Mouse (Mus musculus) cerebellum, adult 18-20 months (tissue): Measurements from ENCODE around the gene Papln.

Experiments
- DNase-seq, 2 experiments: peaks; one replicate each; pipeline ENCODE4 v3.0.0; 2021

Papln gene

GRCm38 (mm10) chr12:83768235-83768899 is 4.9 kb downstream of the Papln start:
- DNase-seq: no peak

DNA sequence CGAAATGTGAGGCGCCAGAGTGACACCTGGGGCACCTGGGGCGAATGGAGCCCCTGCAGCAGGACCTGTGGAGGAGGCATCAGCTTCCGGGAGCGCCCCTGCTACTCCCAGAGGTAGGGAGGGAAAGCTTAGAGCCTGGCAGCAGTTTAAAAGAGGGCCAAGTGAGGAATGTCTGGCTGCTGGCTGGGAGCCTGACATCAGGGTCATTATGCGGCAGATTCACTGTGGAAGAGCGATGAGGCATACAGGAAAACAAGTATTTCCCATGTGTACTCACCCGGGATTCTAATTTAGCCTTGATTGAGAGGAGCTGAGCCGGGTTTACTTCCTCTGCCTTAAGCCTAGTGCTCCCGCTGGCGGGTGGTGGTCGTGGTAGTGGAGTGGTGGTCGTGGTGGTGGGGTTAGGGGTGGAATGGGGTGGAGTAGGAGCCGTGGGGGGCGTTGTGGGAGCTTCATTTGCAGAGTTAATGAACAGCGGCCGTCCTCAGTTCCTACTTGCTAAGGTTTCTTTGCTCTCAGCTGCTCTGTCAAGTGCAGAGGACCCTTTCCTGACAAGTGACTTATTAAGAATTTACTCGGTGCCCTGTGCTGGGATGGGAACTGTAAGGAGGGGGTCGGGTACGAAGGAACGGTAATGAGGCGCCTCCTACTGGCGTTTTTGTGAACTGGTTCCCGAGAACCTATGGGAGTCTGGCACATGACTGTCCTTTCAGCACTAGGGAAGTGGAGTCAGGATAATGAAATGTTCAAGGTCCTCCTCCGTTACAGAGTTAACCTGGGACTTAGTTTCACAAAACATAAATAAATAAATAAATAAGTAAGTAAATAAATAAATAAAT is 7.2 kb downstream of the Papln start:
- DNase-seq: peak in 1 of 2 experiments; percentile 20

- no peak for DNase-seq
Observed at GRCm38 (mm10) chr12:83775621-83776020, 12.2 kb downstream of the Papln start.

GRCm38 (mm10) chr12:83776766-83777165 is 13.3 kb downstream of the Papln start:
- DNase-seq: no peak

DNA sequence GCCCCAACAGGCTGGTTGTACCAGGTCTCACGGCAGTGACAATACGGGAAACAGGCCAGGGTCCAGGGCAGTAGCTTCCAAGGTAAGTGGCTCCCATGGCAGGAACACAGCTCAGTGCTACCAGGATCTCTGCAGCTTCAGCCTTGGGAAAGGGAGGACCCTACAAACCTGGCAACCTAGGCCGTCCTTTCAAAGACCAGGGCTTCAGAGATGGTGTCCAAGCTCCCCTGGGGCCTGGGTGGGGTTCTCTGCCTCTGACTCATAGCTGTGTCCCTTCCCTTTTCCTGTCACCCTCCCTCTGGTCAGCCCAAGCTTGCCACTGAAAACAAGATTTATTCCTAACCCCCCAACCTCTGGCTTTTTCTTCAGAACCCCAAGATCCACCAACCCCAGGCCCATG is 16.7 kb downstream of the Papln start:
- DNase-seq: no peak

- no peak for DNase-seq
Observed at GRCm38 (mm10) chr12:83781204-83781603, 17.8 kb downstream of the Papln start.

- peak; percentile 12 to 22 for DNase-seq
Observed at GRCm38 (mm10) chr12:83781640-83782278, 18.3 kb downstream of the Papln start.

GRCm38 (mm10) chr12:83782669-83783068 is 19.2 kb downstream of the Papln start:
- DNase-seq: no peak

- no peak for DNase-seq
Observed at GRCm38 (mm10) chr12:83785305-83785704, 21.9 kb downstream of the Papln start.

DNA sequence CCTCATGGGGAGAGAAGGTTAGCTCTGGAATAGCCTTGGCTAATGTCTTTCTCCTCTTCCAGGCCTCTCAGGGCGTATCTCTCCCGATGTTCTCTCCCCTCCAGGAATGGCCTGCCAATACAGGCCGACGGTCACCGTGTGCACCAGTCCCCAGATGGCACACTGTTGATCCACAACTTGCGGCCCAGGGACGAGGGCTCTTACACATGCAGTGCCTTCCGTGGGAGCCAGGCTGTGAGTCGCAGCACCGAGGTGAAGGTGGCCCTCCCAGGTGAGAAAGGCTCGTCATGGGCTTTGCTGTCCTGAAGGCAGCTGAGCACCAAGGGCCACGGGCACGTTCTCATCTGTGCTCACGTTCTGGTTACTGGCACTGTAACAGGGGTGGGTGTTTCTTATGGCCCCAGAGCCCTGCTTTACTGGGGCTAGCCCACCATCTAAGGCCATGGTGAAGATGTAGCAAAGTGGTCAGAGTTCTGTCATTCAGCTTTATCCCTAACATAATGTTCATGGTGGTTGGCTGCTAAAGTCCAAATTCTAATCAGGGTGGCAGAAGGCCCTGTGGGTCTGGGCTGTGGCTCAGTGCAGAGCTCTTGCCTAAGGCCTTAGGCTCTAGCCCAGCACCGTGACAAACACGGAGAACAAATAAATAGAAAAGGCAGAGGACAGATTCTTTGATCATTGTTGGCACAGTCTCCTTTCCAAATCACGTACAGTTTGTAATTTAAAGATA is 25.8 kb downstream of the Papln start:
- DNase-seq: no peak

DNA sequence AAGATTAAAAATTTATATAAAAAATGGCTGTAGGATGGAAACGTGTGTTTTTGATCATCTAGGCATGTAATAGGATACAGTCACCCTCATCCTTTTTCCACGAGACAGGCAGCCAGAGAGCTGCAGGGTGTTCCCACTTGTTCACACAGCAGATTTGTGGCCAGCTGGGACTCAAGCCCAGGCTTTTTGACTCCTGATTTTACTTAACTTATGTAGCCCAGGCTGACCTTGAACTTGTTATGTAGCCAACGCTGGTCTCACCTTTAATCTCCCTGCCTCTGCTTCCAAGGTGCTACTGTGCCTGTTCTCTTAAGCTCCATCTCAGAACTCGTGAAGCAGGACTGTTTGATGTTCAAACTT is 26.3 kb downstream of the Papln start:
- DNase-seq: no peak

DNA sequence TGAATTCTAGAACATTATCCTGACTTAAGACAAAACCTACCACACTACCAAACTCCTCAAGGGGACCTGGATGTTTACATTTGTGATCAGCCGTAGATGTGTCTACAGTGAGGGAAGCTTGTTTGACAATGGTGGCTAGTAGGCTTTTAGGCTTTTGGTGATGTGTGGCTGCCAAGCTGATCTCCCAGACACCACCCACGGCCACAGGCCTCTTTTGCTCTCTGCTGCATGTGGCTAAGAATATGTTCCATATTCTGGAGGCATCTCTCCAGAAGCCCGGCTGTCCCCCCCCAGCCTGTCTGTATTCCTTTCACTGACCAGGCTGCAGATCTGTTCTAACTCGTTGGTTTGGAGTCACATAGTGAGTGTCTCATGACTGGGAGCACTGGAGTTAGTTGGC is 27.3 kb downstream of the Papln start:
- no peak for DNase-seq

GRCm38 (mm10) chr12:83791737-83792136 is 28.3 kb downstream of the Papln start:
- DNase-seq: peak; percentile 44 to 52

DNA sequence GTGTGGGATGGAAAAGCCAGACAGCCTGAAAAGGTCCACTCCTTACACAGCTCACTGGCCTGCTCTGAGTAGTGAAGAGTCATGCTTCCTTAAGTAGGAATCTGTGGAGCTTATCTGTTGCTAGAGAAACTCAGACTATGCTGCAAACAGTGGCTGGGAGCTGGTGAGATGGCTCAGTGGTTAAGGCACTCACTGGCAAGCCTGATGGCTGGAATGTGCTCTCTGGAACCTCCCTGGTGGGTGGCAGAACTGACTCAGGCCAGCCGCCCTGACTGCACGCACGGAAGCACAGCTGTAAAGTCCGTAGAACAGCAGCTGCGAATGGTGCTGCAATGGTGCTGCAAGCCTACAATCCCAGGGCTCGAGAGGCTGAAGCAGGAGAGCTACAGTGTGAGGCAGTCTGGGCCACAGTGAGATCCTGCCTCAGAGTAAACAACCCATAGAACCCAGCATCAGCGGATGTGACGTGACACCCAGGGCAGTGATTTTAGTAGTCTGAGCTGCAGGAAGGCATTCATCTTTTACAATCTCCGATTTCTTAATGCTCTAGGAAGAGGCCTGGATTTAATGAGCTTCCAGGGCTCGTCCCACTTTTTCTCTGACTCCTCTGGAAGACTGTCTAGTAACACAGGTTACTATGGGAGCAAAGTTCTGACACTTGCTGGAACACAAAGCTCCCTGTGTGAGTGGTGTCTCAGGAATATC is 29.4 kb downstream of the Papln start:
- no peak for DNase-seq

- DNase-seq: no peak
Observed at GRCm38 (mm10) chr12:83795051-83795450, 31.6 kb downstream of the Papln start.

- no peak for DNase-seq
Observed at GRCm38 (mm10) chr12:83795586-83795985, 32.2 kb downstream of the Papln start.

GRCm38 (mm10) chr12:83798313-83798712 is 34.9 kb downstream of the Papln start:
- no peak for DNase-seq

DNA sequence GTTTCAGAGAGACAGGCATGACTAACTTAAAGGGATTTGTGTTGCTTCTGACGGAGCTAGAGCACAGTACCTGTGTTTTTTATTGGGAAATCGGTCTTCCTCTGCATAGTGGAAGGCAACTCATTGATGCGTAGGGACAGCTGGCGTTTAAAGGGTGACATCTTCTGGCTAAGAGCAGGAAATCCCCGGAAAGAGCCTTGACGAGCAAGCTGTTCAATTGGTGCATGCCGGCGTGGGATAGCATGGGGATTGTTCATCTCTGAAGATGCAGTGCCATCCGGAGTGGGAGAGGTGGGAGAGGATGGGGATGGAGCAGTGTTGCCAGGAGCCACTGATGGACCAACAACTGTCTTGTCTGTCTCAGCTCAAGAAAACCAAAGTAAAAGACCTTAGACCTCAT is 37.5 kb downstream of the Papln start:
- peak; percentile 30 to 37 for DNase-seq

DNA sequence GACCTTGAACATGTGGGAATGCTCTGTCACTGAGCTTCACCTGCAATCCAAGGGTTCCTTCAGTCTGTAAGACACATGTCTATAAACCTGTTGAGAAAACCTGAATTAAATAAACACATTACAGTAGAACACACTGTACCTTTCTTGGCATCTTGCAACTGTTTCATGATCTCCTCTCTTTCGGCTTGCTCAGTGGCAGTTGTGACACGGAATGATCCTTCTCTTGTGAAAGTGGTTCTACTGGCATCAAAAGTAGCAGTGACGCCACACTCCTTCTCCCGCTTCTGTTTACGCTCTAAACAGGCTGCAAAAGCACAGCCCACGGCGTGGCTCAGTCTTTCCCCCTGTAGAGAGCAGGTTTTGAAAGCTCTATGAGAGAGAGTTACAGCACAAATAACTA is 40.2 kb downstream of the Papln start:
- no peak for DNase-seq

GRCm38 (mm10) chr12:83811901-83812300 is 48.5 kb downstream of the Papln start:
- no peak for DNase-seq

DNA sequence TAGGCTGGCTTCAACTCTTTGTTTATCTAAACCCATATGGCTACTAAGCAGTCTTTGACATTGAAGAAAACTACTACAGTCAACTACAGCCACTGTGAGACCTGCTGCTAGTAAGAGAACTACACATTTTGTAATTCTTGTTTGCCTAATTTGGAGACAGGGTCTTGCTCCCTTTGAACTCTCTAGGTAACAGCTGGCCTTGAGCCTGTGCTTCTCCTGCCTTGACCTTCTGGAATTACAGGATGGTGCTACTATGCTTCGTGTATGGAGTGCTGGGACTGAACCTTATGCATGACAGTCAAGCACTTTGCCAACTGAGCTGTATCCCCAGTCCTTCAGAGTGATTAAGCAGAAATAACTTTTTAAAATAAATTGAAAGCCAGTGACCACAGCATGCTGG is 53.2 kb downstream of the Papln start:
- DNase-seq: no peak

GRCm38 (mm10) chr12:83830424-83830823 is 67.0 kb downstream of the Papln start:
- DNase-seq: no peak

DNA sequence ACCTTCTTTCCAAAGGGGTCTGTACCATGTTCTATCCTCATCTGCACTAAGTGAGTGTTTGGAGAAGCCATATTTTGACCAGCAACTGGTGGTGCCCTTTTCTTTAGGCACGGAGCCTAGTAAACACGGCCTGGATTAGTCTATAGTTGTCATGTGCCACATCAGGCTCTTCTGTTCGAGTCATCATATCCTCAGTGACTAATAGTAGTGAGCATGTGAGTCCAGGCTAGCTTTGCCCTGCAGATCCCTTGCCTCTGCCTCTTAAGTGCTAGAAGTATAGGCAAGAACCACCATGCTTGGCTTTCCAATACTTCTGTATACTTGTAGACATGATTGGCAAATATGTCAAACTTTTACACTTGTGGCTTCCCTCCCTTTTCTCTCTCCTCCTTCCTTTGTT is 70.5 kb downstream of the Papln start:
- DNase-seq: no peak
